Mouse (Mus musculus) cerebellum, adult 9-10 months (tissue): ENCODE data around the gene Sp140.
"Not testable (repeated sequence)": the region's sequence is repeated elsewhere in the genome, so short reads cannot be mapped to it uniquely, and the experiment has no call there.

Experiments
- DNase-seq: peaks from one replicate; pipeline ENCODE4 v3.0.0; 2022

Gene Sp140

DNA sequence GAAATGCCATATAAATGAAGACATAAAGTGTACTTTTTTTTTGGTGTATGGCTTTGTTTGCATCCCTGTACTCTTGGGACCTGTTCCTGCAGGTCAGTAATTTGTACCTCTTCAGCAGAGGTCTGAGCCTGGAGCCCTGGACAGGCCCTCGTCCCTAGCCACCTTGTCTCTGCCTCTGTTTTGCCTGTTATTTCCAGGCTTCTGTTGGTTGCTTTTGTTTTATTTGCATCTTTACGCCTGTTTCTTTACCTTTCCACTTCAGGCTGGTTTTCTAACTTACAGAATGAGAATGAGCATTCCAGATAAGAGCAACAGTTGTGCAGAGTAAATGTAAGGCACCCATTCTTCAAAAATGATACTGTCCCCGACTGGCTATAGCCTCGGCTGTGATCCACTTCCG is at the start of gene Sp140:
TSS of gene Sp140 (plus strand) at position 301 of the 400 bp plus-strand sequence.
- DNase-seq = not testable (repeated sequence)

DNA sequence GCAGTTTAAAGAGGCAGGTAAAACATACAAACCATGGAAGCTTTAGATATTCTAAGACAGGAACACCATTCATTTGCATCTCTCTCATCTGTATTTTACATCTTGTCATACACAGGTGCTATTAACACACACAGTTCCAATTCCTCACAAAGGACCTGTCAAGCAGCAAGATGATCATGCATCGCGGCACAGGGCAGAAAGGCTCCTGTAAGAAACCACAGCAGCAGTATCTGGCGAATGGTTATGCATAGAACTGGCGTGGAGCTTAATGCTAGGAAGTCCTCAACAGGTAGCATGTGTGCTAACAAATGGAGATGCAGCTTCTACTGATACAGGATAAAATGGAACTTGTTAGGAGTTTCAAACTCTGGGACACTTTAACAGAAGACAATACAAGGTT is 44.9 kb upstream of the Sp140 start:
- DNase-seq = not testable (repeated sequence)

DNA sequence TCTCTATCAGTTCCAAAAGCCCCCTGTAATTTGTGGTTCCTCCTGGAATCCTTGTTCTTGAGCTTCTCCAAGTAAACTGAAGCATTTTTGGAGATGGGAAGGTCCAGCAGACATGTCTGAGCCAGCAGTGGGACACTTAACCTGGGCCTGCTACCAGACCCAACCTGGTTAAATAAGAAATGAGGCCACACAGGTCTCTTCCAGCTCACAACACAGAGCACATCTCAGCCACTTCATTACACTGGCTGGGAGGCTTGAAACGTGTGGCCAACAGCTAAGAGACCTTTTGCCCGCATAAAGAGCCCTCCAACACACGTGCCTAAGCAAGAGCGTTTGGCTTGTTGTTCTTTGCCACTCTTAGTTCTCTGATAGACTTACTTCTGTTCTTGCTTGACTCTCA is 26.6 kb upstream of the Sp140 start:
- not testable (repeated sequence) for DNase-seq

GRCm38 (mm10) chr1:85575376-85575775 is 24.8 kb upstream of the Sp140 start, which contains the start of gene G530012D18Rik:
Gene G530012D18Rik, plus strand, starts transcription at chr1:85575676.
- DNase-seq = not testable (repeated sequence)

DNA sequence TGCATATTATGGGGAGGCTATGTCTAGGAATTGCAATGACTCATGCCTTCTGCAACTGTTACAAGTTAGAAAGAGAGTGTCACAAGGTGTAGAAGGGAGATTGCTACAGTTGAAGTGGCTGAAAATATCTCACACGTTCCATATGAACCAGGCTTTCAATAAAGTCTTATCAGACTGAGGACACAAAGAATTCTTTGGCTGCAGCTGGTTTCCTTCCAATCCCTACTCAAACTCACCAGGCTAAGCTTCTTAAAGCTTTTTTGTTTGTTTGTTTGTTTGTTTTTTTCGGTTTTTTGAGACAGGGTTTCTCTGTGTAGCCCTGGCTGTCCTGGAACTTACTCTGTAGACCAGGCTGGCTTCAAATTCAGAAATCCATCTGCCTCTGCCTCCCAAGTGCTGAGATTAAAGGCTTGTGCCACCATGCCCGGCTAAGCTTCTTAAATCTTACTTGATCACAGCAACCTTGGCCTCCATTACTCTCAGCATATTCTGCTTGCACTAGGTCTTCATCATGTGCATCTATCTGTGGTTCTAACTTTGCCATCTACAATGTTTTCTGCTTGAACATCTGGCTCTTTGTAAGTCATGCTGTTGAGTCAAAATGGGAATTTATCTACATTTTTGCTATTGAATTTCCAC is 21.7 kb upstream of the Sp140 start:
- not testable (repeated sequence) for DNase-seq

GRCm38 (mm10) chr1:85579199-85580147 is 20.7 kb upstream of the Sp140 start:
- not testable (repeated sequence) for DNase-seq

DNA sequence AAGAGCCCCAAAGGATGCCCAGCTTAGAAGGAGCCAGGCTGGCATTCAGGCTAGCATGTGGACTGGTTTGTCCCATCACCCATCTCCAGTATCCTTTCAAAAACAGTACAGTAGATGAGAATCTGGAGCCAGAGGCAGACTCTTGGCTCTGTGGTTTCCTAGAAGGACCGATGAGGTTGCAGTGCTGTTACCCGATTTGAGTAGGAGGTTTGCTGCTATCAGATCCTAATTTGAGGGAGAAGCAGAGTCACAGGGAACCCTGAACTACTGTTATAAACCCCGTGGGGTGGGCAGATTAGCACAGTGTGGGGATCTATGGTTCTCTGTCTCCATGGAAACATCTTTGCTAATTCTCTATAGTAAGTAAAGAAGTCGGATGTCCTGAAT is 20.0 kb upstream of the Sp140 start:
- not testable (repeated sequence) for DNase-seq

GRCm38 (mm10) chr1:85580578-85580977 is 19.6 kb upstream of the Sp140 start:
- not testable (repeated sequence) for DNase-seq

DNA sequence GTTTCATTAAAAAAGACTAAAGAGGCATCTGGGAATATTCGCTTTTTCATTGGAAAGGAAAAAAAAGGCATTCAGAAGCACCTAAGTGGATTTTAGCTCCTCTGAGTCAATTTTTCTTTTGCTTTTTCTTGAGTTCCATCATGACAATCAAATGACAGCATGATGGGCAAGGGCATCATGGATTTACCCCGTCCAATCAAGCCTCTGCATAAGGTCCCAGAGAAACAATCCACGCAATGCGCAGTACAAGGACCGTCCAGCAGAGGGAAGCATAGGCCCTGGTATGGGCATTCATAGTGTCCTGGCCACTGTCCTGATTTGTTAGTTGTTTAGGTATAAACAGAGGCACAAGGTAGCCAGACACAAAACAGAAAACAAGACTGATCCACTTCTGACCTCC is 18.7 kb upstream of the Sp140 start:
- not testable (repeated sequence) for DNase-seq

DNA sequence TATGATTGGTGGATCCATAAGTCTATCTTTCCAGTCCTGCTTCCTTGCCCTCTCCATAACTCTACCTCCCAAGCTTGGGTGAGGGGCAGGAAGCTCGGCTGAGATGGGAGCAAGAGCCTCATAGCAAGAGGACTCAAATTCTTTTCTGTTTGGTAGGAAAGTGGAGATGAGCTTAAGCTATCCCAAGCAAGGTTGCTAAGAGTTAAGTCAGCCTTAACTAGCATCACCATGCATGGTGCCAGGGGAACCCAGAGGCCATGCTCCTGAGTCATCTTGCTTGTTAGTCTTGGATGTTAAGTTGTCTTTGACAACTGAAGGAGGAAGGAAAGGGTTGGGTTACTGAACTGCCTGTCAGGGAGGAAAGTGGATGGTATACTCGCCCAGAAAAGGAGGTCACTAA is 11.5 kb upstream of the Sp140 start:
- not testable (repeated sequence) for DNase-seq

DNA sequence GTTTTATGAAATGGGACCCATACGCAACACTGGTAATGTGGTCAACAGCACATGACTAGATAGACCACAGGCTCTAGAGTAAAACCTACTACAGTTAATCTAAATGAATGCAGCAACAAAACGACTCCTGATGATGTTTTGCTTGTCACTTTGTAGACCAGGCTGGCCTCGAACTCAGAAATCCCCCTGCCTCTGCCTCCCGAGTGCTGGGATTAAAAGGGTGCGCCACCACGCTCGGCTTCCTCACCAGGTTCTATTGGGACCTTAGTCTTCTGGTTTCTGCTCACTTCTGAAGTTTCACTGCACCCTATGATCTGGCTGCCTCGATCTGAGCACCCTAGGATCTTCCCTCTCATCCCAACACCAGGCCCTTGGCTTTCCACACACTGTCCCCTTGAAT is 7.7 kb upstream of the Sp140 start:
- DNase-seq = not testable (repeated sequence)

DNA sequence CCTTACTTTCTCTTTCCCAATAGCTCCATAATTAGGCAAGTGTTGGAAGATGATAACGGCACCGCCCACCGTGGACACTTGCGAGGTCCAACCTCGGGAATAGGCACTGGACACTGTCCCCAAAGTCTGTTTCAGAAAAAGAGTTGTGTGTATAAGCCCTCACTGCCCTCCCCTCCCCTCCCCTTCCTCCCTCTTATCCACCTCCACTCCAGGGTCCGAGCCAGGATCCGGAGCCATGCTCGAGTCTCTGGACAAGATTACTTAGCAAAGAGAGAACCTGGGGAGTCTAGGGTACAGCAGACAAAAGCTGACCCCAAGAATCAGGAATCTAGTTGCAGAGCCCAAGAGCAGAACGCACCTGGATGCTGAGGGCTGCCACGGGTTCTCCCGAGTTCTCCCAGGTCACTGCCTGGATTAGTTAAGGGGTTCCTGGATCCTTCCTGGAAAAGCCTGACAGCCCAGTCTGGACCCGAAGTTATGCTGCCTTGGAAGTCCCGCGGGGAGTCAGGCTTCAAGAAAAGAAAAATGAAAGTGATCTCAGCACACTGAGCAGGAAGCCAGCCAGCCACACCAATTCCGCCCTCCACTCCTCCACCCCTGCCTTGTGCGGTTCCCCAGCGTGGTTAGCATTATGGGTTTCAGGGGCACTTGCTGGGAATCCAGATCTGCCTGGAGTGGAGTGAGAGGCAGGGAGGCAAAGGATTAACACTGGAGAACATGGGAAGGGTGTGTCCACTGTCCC is 1.7 kb upstream of the Sp140 start, which contains the start of gene Sp110:
TSS of gene Sp110 (minus strand) at position 547 of the 742 bp plus-strand sequence.
- DNase-seq = not testable (repeated sequence)

DNA sequence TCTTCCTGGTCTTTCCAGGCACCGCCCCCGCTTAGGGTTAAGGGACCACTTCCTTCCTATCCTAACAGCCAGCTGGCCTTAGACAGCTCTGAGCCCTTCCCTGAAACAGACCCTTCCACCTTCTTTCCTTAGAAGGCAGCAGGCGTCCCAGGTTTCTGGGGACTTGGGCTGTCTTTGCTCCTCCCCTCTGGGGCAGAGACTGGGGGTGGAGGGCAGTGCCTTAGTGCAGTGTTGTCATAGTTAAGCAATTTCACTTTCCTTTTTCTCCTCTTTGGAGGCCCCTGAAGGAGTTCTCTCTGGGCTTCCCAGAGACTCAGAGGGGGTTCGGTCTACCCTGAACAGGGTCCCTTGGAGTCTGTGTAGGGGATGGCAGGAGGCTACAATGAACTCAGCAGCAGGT is 616 bp downstream of the Sp140 start:
- not testable (repeated sequence) for DNase-seq

- not testable (repeated sequence) for DNase-seq
These were observed 4.2 kb downstream of the Sp140 start for GRCm38 (mm10) chr1:85604341-85604740.

- DNase-seq = not testable (repeated sequence)
These were observed 8.2 kb downstream of the Sp140 start for GRCm38 (mm10) chr1:85608361-85608760.

GRCm38 (mm10) chr1:85610581-85610980 is 10.4 kb downstream of the Sp140 start:
- not testable (repeated sequence) for DNase-seq

DNA sequence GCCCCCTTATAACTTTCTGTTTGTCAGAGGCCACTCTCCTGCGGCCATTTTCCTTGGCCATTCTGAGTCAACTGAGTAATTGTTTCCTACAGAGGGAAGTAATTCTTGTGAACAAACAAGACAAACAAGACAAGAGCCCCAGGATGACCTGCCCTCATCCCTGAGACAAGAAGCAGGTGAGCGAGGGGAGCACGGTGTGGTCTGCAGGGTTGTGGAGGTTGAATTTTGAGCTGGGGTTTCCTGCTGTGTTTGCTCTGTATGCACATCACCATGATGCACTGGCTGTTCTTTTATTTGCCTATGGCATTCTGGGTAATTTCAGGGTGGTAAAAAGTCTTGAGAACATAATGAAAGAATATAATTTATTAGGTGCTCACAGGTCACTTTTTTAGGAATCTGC is 14.9 kb downstream of the Sp140 start:
- not testable (repeated sequence) for DNase-seq

- not testable (repeated sequence) for DNase-seq
These were observed 15.6 kb downstream of the Sp140 start for GRCm38 (mm10) chr1:85615819-85616218.

GRCm38 (mm10) chr1:85617161-85617560 is 17.0 kb downstream of the Sp140 start:
- not testable (repeated sequence) for DNase-seq

- not testable (repeated sequence) for DNase-seq
These were observed 18.5 kb downstream of the Sp140 start for GRCm38 (mm10) chr1:85618689-85619088.

DNA sequence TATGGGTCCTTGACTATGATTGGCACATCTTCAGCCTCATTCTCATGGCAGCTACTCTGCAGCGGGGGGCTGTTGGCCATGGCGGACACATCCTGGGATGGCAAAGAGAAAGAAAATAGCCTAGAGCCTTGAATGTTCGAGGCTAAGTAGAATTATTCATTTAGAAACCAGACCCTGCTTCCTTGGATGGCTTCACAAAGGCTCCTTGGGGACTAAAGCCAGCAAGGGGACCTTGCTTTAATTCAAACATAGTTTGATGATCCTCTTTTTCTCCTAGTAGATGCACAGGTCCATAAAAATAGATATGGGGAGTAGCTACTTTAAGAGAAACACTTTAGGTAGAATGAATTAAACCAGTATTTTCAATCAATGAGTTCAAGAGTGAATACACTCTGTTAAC is 36.8 kb downstream of the Sp140 start:
- not testable (repeated sequence) for DNase-seq

- not testable (repeated sequence) for DNase-seq
These were observed 38.0 kb downstream of the Sp140 start for GRCm38 (mm10) chr1:85638144-85638543.

GRCm38 (mm10) chr1:85649881-85650280 is 49.7 kb downstream of the Sp140 start, which contains the start of gene Sp100:
Gene Sp100, plus strand, starts transcription at chr1:85649988.
- DNase-seq = not testable (repeated sequence)
